Mouse (Mus musculus): ENCODE data around the gene Bend3. TPM values are rescaled to one million over a fixed set of nuclear protein-coding genes. Genes with fewer than 3 reads are reported as not detected.

Bend3 gene
- polyA plus RNA-seq, 1 experiment from 2014 or later, result 3.9 TPM

DNA sequence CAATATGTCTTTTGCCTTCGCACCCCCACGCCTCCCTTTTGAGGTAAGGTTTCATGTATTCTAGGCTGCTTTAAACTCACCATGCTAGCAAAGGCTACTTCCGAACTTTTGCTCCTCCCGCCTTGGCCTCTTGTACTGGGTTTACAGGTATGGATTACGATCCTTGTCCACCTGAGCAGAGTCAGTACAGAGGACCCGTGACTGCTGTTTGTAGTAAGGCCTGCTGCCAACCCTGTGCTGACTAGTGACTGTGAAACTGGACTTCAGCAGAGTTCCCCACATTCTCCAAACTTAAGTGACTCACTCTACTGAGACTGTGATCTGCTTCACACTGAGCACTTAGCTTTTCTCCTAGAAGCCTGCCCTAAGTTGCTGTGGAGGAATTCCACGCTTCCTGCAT, 59.0 kb downstream of the Bend3 start:
- no peak for ATAC-seq
- Histone ChIP-seq H3K27ac (ENCODE audit: low read length) (no peak overlapping the region), H3K4me3 (replicated peaks; ENCODE audit: low read length) (no peak overlapping the region), H3K27me3 (replicated peaks; ENCODE audit: control insufficient read depth, insufficient read depth, low read length) (no peaks in the 10 kb centered on the region), H3K4me2 (ENCODE audit: low read length) (no peak overlapping the region), H3K9me3 (ENCODE audit: control insufficient read depth, low read length) (no peaks in the 10 kb centered on the region), H3K9ac (replicated peaks; ENCODE audit: low read depth, low read length) (no peak overlapping the region), H3K4me1 (replicated peaks; ENCODE audit: control insufficient read depth, insufficient read depth, low read length) (peaks cover 13% of the 10 kb centered on the region), H3K36me3 (ENCODE audit: control insufficient read depth, insufficient read depth) (peaks cover 1% of the 10 kb centered on the region; the same call in 1 of the 2 replicates)
- WGBS, result 91% methylated on average over 7 of the region's 7 CpGs

DNA sequence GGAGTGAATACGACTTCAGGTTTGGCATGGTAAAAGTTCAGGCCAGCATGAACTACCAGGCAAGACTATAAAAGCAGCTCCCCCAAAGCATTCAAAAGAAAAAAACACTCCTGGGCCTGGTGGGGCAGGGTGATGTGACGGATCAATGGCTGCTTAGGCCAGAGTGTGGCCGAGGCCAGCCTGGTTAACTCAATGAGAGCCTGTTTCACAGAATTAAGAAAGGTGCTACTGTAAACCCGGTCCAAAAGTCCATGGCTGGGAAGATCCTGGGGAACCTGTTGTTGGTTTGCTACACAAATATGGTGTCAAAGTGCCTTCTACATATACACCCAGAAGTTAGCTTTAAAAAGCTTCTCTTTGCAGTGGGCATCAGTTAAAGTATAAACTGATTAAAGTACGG, 60.2 kb downstream of the Bend3 start:
- Histone ChIP-seq H3K9ac (replicated peaks; ENCODE audit: low read depth, low read length) (no peak overlapping the region), H3K36me3 (ENCODE audit: control insufficient read depth, insufficient read depth) (no peaks in the 10 kb centered on the region), H3K27ac (ENCODE audit: low read length) (no peak overlapping the region), H3K9me3 (ENCODE audit: control insufficient read depth, low read length) (no peaks in the 10 kb centered on the region), H3K4me2 (ENCODE audit: low read length) (no peak overlapping the region), H3K4me3 (replicated peaks; ENCODE audit: low read length) (no peak overlapping the region), H3K27me3 (replicated peaks; ENCODE audit: control insufficient read depth, insufficient read depth, low read length) (no peaks in the 10 kb centered on the region), H3K4me1 (replicated peaks; ENCODE audit: control insufficient read depth, insufficient read depth, low read length) (peaks cover 13% of the 10 kb centered on the region)
- WGBS, result 86% methylated on average over 5 of the region's 5 CpGs
- ATAC-seq, result no peak

DNA sequence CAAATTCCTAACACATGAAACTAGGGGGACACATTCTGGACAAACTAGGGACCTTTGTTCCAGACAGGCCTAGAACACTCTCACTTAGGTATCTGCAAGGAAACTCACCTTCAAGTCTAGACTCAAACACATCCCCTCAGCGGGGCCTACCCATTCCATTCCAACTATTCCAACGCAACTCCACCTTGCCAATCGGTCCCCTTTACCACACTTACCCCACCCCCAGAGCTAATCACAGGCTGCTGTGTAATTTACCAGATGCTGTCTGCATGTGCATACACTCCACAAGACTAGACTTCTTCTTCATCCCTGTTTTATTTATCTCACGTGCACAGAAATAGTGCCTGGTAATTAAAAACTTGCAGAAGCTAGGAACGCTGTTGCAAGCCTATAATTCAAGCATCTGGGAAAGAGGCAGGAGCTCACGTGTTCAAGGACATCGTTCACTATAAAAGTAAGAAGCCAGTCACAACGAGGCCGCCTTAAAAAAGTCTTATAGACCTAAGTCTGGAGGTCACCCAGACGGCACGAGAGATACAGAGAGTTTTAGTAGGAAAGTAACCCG, 61.2 kb downstream of the Bend3 start:
- no peaks in the 10 kb centered on the region for H3K9me3 ChIP-seq (ENCODE audit: control insufficient read depth, low read length)
- no peaks in the 10 kb centered on the region for H3K27me3 ChIP-seq (replicated peaks; ENCODE audit: control insufficient read depth, insufficient read depth, low read length)
- H3K9ac ChIP-seq (replicated peaks; ENCODE audit: low read depth, low read length), result peak overlapping the region; percentile 88
- WGBS, result 18% methylated on average over 12 of the region's 12 CpGs
- H3K36me3 ChIP-seq (ENCODE audit: control insufficient read depth, insufficient read depth), result no peaks in the 10 kb centered on the region
- no peak for ATAC-seq
- H3K4me3 ChIP-seq (replicated peaks; ENCODE audit: low read length), result peak overlapping the region; percentile 87
- H3K4me1 ChIP-seq (replicated peaks; ENCODE audit: control insufficient read depth, insufficient read depth, low read length), result peaks cover 15% of the 10 kb centered on the region
- H3K4me2 ChIP-seq (ENCODE audit: low read length), result peak overlapping the region; percentile 78
- no peak overlapping the region for H3K27ac ChIP-seq (ENCODE audit: low read length)

DNA sequence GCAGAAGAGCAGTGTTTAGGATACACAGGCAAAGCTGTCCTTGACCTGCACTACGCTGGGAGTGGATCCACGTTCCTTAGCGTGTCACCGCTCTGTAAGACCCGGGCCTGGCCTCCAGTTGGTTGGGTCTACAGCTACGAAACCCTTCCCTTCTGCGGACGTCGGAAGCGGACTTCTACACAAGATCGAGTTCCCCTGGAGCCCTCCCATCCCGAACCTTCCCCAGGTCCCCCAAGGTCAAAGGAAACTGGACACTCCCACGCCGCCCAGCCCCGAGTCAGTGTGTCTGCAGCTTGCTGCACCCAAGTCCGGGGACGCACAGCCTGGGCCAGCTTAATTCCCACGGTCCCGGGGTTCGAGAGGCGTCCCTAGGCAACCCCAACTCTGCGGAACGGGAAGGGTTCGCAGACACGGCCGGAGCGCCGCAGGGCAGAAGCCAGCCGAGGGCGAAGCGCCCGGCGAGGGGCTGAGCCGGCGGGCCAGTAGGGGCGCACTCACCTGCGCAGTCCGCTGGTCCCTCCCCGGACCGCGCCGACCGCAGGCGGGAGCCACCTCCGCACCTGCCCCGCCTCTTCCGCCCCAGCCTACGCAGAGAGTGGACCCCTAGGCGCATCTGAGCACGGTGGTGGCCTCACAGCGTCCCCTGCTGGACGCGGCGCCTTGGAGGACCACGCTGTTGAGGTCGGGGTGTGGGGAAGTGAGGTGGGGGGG, 62.0 kb downstream of the Bend3 start, which contains the start of gene 1700021F05Rik:
TSS of gene 1700021F05Rik (minus strand) at position 553 of the 711 bp plus-strand sequence.
- ATAC-seq, result peak; percentile 98
- no peaks in the 10 kb centered on the region for H3K9me3 ChIP-seq (ENCODE audit: control insufficient read depth, low read length)
- peak within 1 kb of the TSS; percentile 78 for H3K4me2 ChIP-seq (ENCODE audit: low read length)
- H3K4me3 ChIP-seq (replicated peaks; ENCODE audit: low read length), result peak within 1 kb of the TSS; percentile 87
- 0 out of 2 replicates have a peak within 1 kb of the TSS, but pooled peaks have one; percentile 32 for H3K27ac ChIP-seq (ENCODE audit: low read length)
- no peaks in the 10 kb centered on the region for H3K36me3 ChIP-seq (ENCODE audit: control insufficient read depth, insufficient read depth)
- H3K4me1 ChIP-seq (replicated peaks; ENCODE audit: control insufficient read depth, insufficient read depth, low read length), result peaks cover 15% of the 10 kb centered on the region
- under 1% methylated on average over 56 of the region's 56 CpGs for WGBS
- H3K27me3 ChIP-seq (replicated peaks; ENCODE audit: control insufficient read depth, insufficient read depth, low read length), result no peaks in the 10 kb centered on the region
- peak within 1 kb of the TSS; percentile 88 for H3K9ac ChIP-seq (replicated peaks; ENCODE audit: low read depth, low read length)

DNA sequence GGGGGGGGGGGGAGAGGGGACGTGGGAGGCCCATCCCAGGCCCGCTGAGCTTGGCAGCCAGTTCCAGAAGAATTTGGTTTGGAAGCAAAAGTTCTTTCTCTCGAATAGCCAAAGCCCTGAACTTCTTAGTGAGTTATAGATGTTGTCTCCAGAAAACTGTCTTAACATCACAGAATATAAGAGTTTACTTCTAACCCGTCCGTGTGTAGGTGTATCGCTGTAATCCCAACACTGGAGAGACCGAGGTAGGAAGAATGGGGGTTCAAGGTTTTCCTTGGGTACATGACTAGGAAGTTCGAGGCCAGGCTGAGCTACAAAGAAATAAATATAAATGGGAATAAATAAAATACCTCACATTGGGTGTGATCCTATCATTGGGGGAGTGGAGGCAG, 62.5 kb downstream of the Bend3 start:
- Histone ChIP-seq H3K4me1 (replicated peaks; ENCODE audit: control insufficient read depth, insufficient read depth, low read length) (peaks cover 15% of the 10 kb centered on the region), H3K4me3 (replicated peaks; ENCODE audit: low read length) (peak overlapping the region; percentile 87), H3K27ac (ENCODE audit: low read length) (no peak overlapping the region), H3K4me2 (ENCODE audit: low read length) (peak overlapping the region; percentile 35), H3K9ac (replicated peaks; ENCODE audit: low read depth, low read length) (no peak overlapping the region), H3K9me3 (ENCODE audit: control insufficient read depth, low read length) (no peaks in the 10 kb centered on the region), H3K27me3 (replicated peaks; ENCODE audit: control insufficient read depth, insufficient read depth, low read length) (no peaks in the 10 kb centered on the region), H3K36me3 (ENCODE audit: control insufficient read depth, insufficient read depth) (no peaks in the 10 kb centered on the region)
- ATAC-seq, result peak; percentile 21
- WGBS, result 47% methylated on average over 8 of the region's 8 CpGs

DNA sequence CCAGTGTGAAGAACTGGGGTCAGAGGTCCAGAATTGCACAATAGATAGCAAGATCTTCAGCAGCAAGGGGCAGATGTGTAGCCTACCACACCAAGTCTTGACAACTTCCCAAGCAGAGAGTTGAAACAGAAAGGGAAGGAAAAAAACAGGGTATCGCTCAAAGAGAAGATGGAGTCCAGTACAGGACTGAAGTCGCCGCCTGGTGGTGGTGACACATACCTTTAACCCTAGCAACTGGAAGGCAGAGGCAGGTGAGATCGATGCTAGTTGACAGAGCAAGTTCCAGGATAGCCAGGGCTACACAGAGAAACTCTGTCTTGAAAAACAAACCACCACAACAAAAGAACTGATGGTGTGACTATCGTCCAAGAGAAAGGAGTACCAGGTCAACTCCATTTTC, 70.8 kb downstream of the Bend3 start:
- WGBS, result 52% methylated on average over 5 of the region's 5 CpGs
- H3K27me3 ChIP-seq (replicated peaks; ENCODE audit: control insufficient read depth, insufficient read depth, low read length), result no peaks in the 10 kb centered on the region
- no peak overlapping the region for H3K27ac ChIP-seq (ENCODE audit: low read length)
- H3K9ac ChIP-seq (replicated peaks; ENCODE audit: low read depth, low read length), result no peak overlapping the region
- H3K9me3 ChIP-seq (ENCODE audit: control insufficient read depth, low read length), result peaks cover 5% of the 10 kb centered on the region
- no peak overlapping the region for H3K4me2 ChIP-seq (ENCODE audit: low read length)
- H3K36me3 ChIP-seq (ENCODE audit: control insufficient read depth, insufficient read depth), result no peaks in the 10 kb centered on the region
- no peaks in the 10 kb centered on the region for H3K4me1 ChIP-seq (replicated peaks; ENCODE audit: control insufficient read depth, insufficient read depth, low read length)
- no peak overlapping the region for H3K4me3 ChIP-seq (replicated peaks; ENCODE audit: low read length)
- ATAC-seq, result no peak

DNA sequence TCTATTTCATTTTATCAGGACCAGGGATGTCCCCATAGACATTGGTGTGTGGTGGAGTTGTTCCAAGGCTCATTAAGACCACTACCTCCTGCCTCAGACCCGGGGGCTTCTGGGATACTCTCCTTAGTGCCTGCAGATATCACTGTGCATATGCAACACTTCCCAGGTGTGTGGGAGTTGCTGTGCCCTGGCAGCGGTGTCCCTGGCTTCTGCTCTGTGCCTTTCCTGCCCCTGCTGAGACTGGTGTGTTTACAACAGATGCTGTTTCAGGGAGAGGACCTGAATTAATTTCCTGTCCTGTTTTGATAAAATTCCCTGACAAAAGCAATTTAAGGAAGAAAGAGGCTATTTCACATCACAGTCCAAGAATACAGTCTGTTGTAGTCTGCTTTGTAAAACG, 72.3 kb downstream of the Bend3 start:
- 38% methylated on average over 3 of the region's 3 CpGs for WGBS

DNA sequence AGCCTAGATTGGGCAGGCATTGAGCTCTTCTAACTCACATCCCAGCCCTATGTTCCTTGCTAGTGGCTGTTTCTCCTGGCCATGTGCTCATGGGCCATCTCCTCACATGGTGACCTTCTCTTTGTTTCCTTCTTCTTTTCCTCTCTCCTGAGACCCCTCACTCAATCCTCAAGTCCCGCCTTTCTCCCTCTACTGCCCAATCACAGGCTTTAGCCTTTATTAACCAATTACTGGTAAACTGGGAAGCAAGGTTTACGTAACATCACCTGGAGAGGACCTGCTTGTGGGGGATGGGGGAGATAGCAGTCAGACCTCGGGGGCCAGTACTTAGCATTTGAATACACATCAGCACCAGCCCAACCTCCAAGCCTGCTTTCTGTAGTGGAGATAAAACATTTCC, 72.8 kb downstream of the Bend3 start:
- Histone ChIP-seq H3K9me3 (ENCODE audit: control insufficient read depth, low read length) (peaks cover 5% of the 10 kb centered on the region), H3K36me3 (ENCODE audit: control insufficient read depth, insufficient read depth) (no peaks in the 10 kb centered on the region), H3K9ac (replicated peaks; ENCODE audit: low read depth, low read length) (no peak overlapping the region), H3K27me3 (replicated peaks; ENCODE audit: control insufficient read depth, insufficient read depth, low read length) (no peaks in the 10 kb centered on the region), H3K4me1 (replicated peaks; ENCODE audit: control insufficient read depth, insufficient read depth, low read length) (no peaks in the 10 kb centered on the region), H3K4me2 (ENCODE audit: low read length) (no peak overlapping the region), H3K27ac (ENCODE audit: low read length) (no peak overlapping the region), H3K4me3 (replicated peaks; ENCODE audit: low read length) (no peak overlapping the region)
- 37% methylated on average over 3 of the region's 3 CpGs for WGBS
- ATAC-seq, result no peak

More for the DNA sequence above, 72.3 kb downstream of the Bend3 start:
- H3K4me1 ChIP-seq (replicated peaks; ENCODE audit: control insufficient read depth, insufficient read depth, low read length), result no peaks in the 10 kb centered on the region
- H3K9me3 ChIP-seq (ENCODE audit: control insufficient read depth, low read length), result peaks cover 5% of the 10 kb centered on the region
- no peaks in the 10 kb centered on the region for H3K36me3 ChIP-seq (ENCODE audit: control insufficient read depth, insufficient read depth)
- ATAC-seq, result no peak
- no peak overlapping the region for H3K27ac ChIP-seq (ENCODE audit: low read length)
- no peak overlapping the region for H3K9ac ChIP-seq (replicated peaks; ENCODE audit: low read depth, low read length)
- no peak overlapping the region for H3K4me3 ChIP-seq (replicated peaks; ENCODE audit: low read length)
- H3K4me2 ChIP-seq (ENCODE audit: low read length), result no peak overlapping the region
- H3K27me3 ChIP-seq (replicated peaks; ENCODE audit: control insufficient read depth, insufficient read depth, low read length), result no peaks in the 10 kb centered on the region

DNA sequence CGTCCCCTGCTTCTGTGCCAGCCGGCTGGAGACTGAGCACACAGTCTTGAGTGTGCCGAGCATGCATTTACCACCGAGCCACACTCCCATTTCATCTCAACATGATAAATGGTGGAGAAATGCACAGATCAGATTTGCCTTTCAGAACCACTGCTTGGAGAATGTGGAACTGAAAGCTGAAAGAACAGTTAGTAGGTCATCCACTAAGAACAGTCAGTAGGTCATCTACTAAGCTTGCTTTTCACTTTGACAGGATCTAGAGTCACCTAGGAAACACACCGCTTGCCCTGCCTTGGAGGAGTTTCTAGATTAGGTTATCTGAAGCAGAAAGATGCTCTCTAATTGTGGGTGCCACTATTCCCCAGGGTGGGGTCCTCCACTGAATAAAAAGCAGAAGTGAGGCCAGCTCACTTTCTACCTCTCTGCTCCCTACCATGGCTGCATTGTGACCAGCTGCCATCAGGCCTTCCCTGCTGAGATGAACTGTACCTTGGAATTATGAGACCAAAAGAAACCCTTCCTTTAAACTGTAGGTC, 79.1 kb downstream of the Bend3 start:
- no peaks in the 10 kb centered on the region for H3K36me3 ChIP-seq (ENCODE audit: control insufficient read depth, insufficient read depth)
- H3K9ac ChIP-seq (replicated peaks; ENCODE audit: low read depth, low read length), result no peak overlapping the region
- H3K4me3 ChIP-seq (replicated peaks; ENCODE audit: low read length), result no peak overlapping the region
- no peak for ATAC-seq
- no peaks in the 10 kb centered on the region for H3K27me3 ChIP-seq (replicated peaks; ENCODE audit: control insufficient read depth, insufficient read depth, low read length)
- no peak overlapping the region for H3K4me2 ChIP-seq (ENCODE audit: low read length)
- peaks cover 5% of the 10 kb centered on the region for H3K9me3 ChIP-seq (ENCODE audit: control insufficient read depth, low read length)
- no peak overlapping the region for H3K27ac ChIP-seq (ENCODE audit: low read length)
- H3K4me1 ChIP-seq (replicated peaks; ENCODE audit: control insufficient read depth, insufficient read depth, low read length), result no peaks in the 10 kb centered on the region
- 90% methylated on average over 5 of the region's 5 CpGs for WGBS
